Mouse (Mus musculus) lung, postnatal 0 days (tissue): ENCODE data around the gene Hcls1.

Experiments used
- CTCF ChIP-seq: IDR thresholded peaks from 2 replicates; pipeline ENCODE4 v1.5.1; 2016; ENCODE audit warnings: antibody characterized with exemption, mild to moderate bottlenecking
- EP300 ChIP-seq: IDR thresholded peaks from 2 replicates; pipeline ENCODE4 v1.6.1; 2016; ENCODE audit warnings: antibody characterized with exemption, mild to moderate bottlenecking, control low read depth

DNA sequence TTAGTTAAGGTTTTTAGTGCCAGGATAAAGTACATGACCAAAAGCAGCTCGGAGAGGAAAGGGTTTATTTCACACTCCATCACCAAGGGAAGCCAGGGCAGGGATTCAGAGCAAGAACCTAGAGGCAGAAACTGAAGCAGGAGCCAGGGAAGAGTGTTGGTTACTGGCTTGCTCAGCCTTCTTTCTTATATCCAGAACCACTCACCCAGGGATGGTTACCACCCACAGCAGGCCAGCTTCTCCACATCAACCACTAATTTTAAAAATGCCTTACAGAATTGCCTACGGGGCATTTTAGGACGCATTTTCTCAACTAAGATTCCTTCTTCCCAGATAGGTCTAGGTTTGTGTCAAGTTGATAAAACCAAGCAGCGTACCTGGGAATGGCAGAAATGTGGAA, 28.6 kb downstream of the Hcls1 start:
- TF ChIP-seq EP300 (no peak), CTCF (no peak)
